Mouse (Mus musculus) MEL (cell line): Measurements from ENCODE around the gene Jade2. TPM values are rescaled to one million over a fixed set of nuclear protein-coding genes. Genes with fewer than 3 reads are reported as not detected.

ENCODE experiments used
- DNase-seq: peaks from one replicate; pipeline ENCODE4 v3.0.0; 2011; ENCODE audit warnings: low read depth, low spot score
- H3K27ac ChIP-seq: 2 replicates; pipeline ENCODE4 v1.5.1; 2012; ENCODE audit warnings: low read depth, mild to moderate bottlenecking, control low read depth, low read length, moderate library complexity; ENCODE audit not compliant: control insufficient read depth
- H3K27me3 ChIP-seq, 2 experiments: fragments of 150-350 bp in 1 of 2; sonication (generic) in 1 of 2; 2 replicates each; pipeline ENCODE4 v1.6.1; 2012; ENCODE audit warnings: low read length in 2 of 2, mild to moderate bottlenecking in 2 of 2, improper control_type of control experiment in 1 of 2, moderate library complexity in 1 of 2; ENCODE audit not compliant: insufficient read depth in 2 of 2, control insufficient read depth in 1 of 2
- H3K36me3 ChIP-seq, 2 experiments: 2 replicates each; pipeline ENCODE4 v1.6.1; 2012 to 2014; ENCODE audit warnings: low read length in 2 of 2, improper control_type of control experiment in 1 of 2, inconsistent platforms in 1 of 2, mild to moderate bottlenecking in 1 of 2; ENCODE audit not compliant: insufficient read depth in 2 of 2, control insufficient read depth in 1 of 2
- H3K4me1 ChIP-seq, 2 experiments: fragments of 150-350 bp in 1 of 2; sonication (generic) in 1 of 2; 2 replicates each; pipeline ENCODE4 v1.6.1; 2012; ENCODE audit warnings: low read length in 2 of 2, improper control_type of control experiment in 1 of 2, mild to moderate bottlenecking in 1 of 2; ENCODE audit not compliant: insufficient read depth in 2 of 2, control insufficient read depth in 1 of 2
- H3K4me3 ChIP-seq, 2 experiments: fragments of 150-350 bp in 1 of 2; sonication (generic) in 1 of 2; 2 replicates each; pipeline ENCODE4 v1.5.1; 2012; ENCODE audit warnings: low read depth in 2 of 2, low read length in 2 of 2, mild to moderate bottlenecking in 2 of 2, moderate library complexity in 2 of 2, control low read depth in 1 of 2, improper control_type of control experiment in 1 of 2; ENCODE audit not compliant: control insufficient read depth in 1 of 2, insufficient read depth in 1 of 2
- H3K79me2 ChIP-seq: 2 replicates; pipeline ENCODE4 v1.6.1; 2012; ENCODE audit warnings: mild to moderate bottlenecking, low read length, moderate library complexity; ENCODE audit not compliant: control insufficient read depth, poor library complexity, insufficient read depth
- H3K9ac ChIP-seq: 2 replicates; pipeline ENCODE4 v1.6.1; 2012; ENCODE audit warnings: low read depth, mild to moderate bottlenecking, control low read depth, low read length, moderate library complexity; ENCODE audit not compliant: control insufficient read depth, poor library complexity, severe bottlenecking
- H3K9me3 ChIP-seq: fragments of 150-350 bp; sonication (generic); replicated peaks from 2 replicates; pipeline ENCODE4 v1.6.1; 2012; ENCODE audit warnings: mild to moderate bottlenecking, low read length, improper control_type of control experiment, moderate library complexity; ENCODE audit not compliant: insufficient read depth
- BHLHE40 ChIP-seq: IDR thresholded peaks from 2 replicates; pipeline ENCODE4 v1.6.1; 2012; ENCODE audit warnings: low read depth, mild to moderate bottlenecking, inconsistent platforms, low read length, improper control_type of control experiment, borderline replicate concordance
- CHD1 ChIP-seq: IDR thresholded peaks from 2 replicates; pipeline ENCODE4 v1.6.1; 2012; ENCODE audit warnings: low read depth, mild to moderate bottlenecking, inconsistent platforms, low read length, improper control_type of control experiment
- CTCF ChIP-seq, 3 experiments: IDR thresholded peaks in 2 of 3; conservative IDR thresholded peaks in 1 of 3; 2 replicates each; pipeline ENCODE4 v1.5.1; 2011 to 2012; ENCODE audit warnings: low read length in 3 of 3, low read depth in 2 of 3, mild to moderate bottlenecking in 2 of 3, improper control_type of control experiment in 1 of 3, inconsistent platforms in 1 of 3, mixed read lengths in 1 of 3, moderate library complexity in 1 of 3; ENCODE audit not compliant: control insufficient read depth in 1 of 3, insufficient read depth in 1 of 3, poor library complexity in 1 of 3, severe bottlenecking in 1 of 3
- E2F4 ChIP-seq: IDR thresholded peaks from 2 replicates; pipeline ENCODE4 v1.6.1; 2011; ENCODE audit warnings: low read depth, low read length, improper control_type of control experiment, borderline replicate concordance
- ETS1 ChIP-seq: IDR thresholded peaks from 2 replicates; pipeline ENCODE4 v1.6.1; 2012; ENCODE audit warnings: low read depth, mild to moderate bottlenecking, inconsistent platforms, low read length, improper control_type of control experiment, moderate library complexity
- GABPA ChIP-seq: IDR thresholded peaks from 2 replicates; pipeline ENCODE4 v1.6.1; 2012; ENCODE audit warnings: low read depth, mild to moderate bottlenecking, inconsistent platforms, low read length, improper control_type of control experiment, moderate library complexity
- HCFC1 ChIP-seq: IDR thresholded peaks from 2 replicates; pipeline ENCODE4 v1.6.1; 2012; ENCODE audit warnings: low read depth, mild to moderate bottlenecking, inconsistent platforms, low read length, improper control_type of control experiment, moderate library complexity
- JUND ChIP-seq: IDR thresholded peaks from 2 replicates; pipeline ENCODE4 v1.6.1; 2011; ENCODE audit warnings: low read depth, mild to moderate bottlenecking, improper control_type of control experiment, low read length
- KAT2A ChIP-seq: conservative IDR thresholded peaks from 2 replicates; pipeline ENCODE4 v1.6.1; 2012; ENCODE audit warnings: low read depth, low read length, improper control_type of control experiment, inconsistent platforms
- MAX ChIP-seq: IDR thresholded peaks from 2 replicates; pipeline ENCODE4 v1.6.1; 2011; ENCODE audit warnings: low read length, improper control_type of control experiment
- MAZ ChIP-seq: IDR thresholded peaks from 2 replicates; pipeline ENCODE4 v1.6.1; 2012; ENCODE audit warnings: low read depth, mild to moderate bottlenecking, inconsistent platforms, low read length, improper control_type of control experiment
- MEF2A ChIP-seq: IDR thresholded peaks from 2 replicates; pipeline ENCODE4 v1.6.1; 2014; ENCODE audit warnings: low read depth, mild to moderate bottlenecking, inconsistent platforms, low read length, improper control_type of control experiment; ENCODE audit not compliant: poor library complexity, insufficient replicate concordance, severe bottlenecking; ENCODE audit errors: extremely low read depth
- MXI1 ChIP-seq: IDR thresholded peaks from 2 replicates; pipeline ENCODE4 v1.6.1; 2011; ENCODE audit warnings: mild to moderate bottlenecking, low read depth, low read length, improper control_type of control experiment
- MYC ChIP-seq: IDR thresholded peaks from 2 replicates; pipeline ENCODE4 v1.6.1; 2011; ENCODE audit warnings: low read depth, mild to moderate bottlenecking, low read length, improper control_type of control experiment, moderate library complexity
- NELFE ChIP-seq: IDR thresholded peaks from 2 replicates; pipeline ENCODE4 v1.6.1; 2011; ENCODE audit warnings: low read depth, low read length, improper control_type of control experiment
- NRF1 ChIP-seq: IDR thresholded peaks from 2 replicates; pipeline ENCODE4 v1.6.1; 2014; ENCODE audit warnings: low read depth, mild to moderate bottlenecking, inconsistent platforms, low read length, improper control_type of control experiment, moderate library complexity; ENCODE audit not compliant: poor library complexity, insufficient read depth, severe bottlenecking
- POLR2AphosphoS2 ChIP-seq: IDR thresholded peaks from 2 replicates; pipeline ENCODE4 v1.6.1; 2011; ENCODE audit warnings: low read length, improper control_type of control experiment
- POLR2AphosphoS5 ChIP-seq: IDR thresholded peaks from 2 replicates; pipeline ENCODE4 v1.6.1; 2012; ENCODE audit warnings: low read depth, borderline replicate concordance, mild to moderate bottlenecking, inconsistent platforms, low read length, moderate library complexity, mixed read lengths
- RAD21 ChIP-seq: IDR thresholded peaks from 2 replicates; pipeline ENCODE4 v1.6.1; 2011; ENCODE audit warnings: mild to moderate bottlenecking, low read depth, low read length, improper control_type of control experiment
- RCOR1 ChIP-seq: IDR thresholded peaks from 2 replicates; pipeline ENCODE4 v1.6.1; 2012; ENCODE audit warnings: low read depth, mild to moderate bottlenecking, inconsistent platforms, low read length, improper control_type of control experiment
- SIN3A ChIP-seq: IDR thresholded peaks from 2 replicates; pipeline ENCODE4 v1.6.1; 2012; ENCODE audit warnings: low read length, improper control_type of control experiment, inconsistent platforms
- TBP ChIP-seq: IDR thresholded peaks from 2 replicates; pipeline ENCODE4 v1.8.0; 2011; ENCODE audit warnings: low read depth, low read length, improper control_type of control experiment
- TCF12 ChIP-seq: IDR thresholded peaks from 2 replicates; pipeline ENCODE4 v1.6.1; 2014; ENCODE audit warnings: low read depth, mild to moderate bottlenecking, inconsistent platforms, low read length, improper control_type of control experiment, moderate library complexity
- USF1 ChIP-seq: IDR thresholded peaks from 2 replicates; pipeline ENCODE4 v1.6.1; 2014; ENCODE audit warnings: low read depth, mild to moderate bottlenecking, inconsistent platforms, low read length, improper control_type of control experiment, moderate library complexity
- ZC3H11A ChIP-seq: IDR thresholded peaks from 2 replicates; pipeline ENCODE4 v1.6.1; 2012; ENCODE audit warnings: low read depth, mild to moderate bottlenecking, inconsistent platforms, low read length, improper control_type of control experiment
- ZKSCAN1 ChIP-seq: IDR thresholded peaks from 2 replicates; pipeline ENCODE4 v1.6.1; 2012; ENCODE audit warnings: low read depth, mild to moderate bottlenecking, inconsistent platforms, low read length, improper control_type of control experiment, moderate library complexity
- ZNF384 ChIP-seq: IDR thresholded peaks from 2 replicates; pipeline ENCODE4 v1.6.1; 2012; ENCODE audit warnings: low read depth, mild to moderate bottlenecking, inconsistent platforms, low read length, improper control_type of control experiment
- polyA plus RNA-seq, 2 experiments: library from polyadenylated mRNA; stranded (reverse) in 1 of 2; unstranded in 1 of 2; fragments of >175 nt in 1 of 2; fragments of >200 nt in 1 of 2; gene quantifications; 2 replicates each; pipeline versions ENCODE4 v1.2.1 to v1.2.4; 2012; ENCODE audit warnings: low replicate concordance in 2 of 2, low read depth in 1 of 2; ENCODE audit not compliant: insufficient read length in 2 of 2, insufficient read depth in 1 of 2, missing spikeins in 1 of 2
- total RNA-seq: library from RNA; depleted of rRNA; stranded (reverse); fragments of 300-350 nt; gene quantifications from 2 replicates; pipeline ENCODE4 v1.2.3, GENCODE M21; 2012

Jade2 gene
- total and polyA plus RNA-seq, 3 experiments: 4.5 to 13.0 TPM; not detected in 1

DNA sequence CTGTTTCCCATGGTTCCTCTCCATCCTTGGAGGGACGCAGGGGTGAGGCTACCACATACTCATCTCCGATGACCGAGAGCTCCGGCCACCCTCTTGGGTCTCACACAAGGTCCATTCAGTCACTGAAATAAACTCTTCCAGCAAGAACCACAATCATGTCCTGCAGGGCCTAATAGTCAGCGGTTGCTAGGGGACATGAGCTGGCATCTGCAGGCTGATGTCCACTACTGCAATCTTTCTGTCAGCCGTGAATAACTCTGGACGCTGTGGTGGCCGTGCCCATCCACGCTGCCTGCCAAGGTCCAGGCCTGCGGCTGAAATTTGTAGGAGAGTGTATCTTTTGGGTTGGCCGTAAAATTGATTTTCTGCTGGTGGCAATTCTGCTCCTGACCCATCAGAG, 34.2 kb downstream of the Jade2 start:
- no peak for TF ChIP-seq RCOR1
- no peak for TF ChIP-seq SIN3A
- TF ChIP-seq ZNF384: no peak
- no peak for TF ChIP-seq RAD21
- TF ChIP-seq MEF2A: no peak
- no peak for TF ChIP-seq TBP
- no peak overlapping the region for H3K4me3 ChIP-seq
- H3K36me3 ChIP-seq: peaks cover 0 to 3% of the 10 kb centered on the region in 2 experiments; a peak in 2 of 4 replicates
- peaks cover 0 to 6% of the 10 kb centered on the region in 2 experiments; a peak in 2 of 4 replicates for H3K4me1 ChIP-seq
- no peaks in the 10 kb centered on the region for H3K79me2 ChIP-seq
- no peaks in the 10 kb centered on the region for H3K27me3 ChIP-seq
- DNase-seq: no peak
- H3K9ac ChIP-seq: no peak overlapping the region
- no peaks in the 10 kb centered on the region for H3K9me3 ChIP-seq
- no peak overlapping the region for H3K27ac ChIP-seq

DNA sequence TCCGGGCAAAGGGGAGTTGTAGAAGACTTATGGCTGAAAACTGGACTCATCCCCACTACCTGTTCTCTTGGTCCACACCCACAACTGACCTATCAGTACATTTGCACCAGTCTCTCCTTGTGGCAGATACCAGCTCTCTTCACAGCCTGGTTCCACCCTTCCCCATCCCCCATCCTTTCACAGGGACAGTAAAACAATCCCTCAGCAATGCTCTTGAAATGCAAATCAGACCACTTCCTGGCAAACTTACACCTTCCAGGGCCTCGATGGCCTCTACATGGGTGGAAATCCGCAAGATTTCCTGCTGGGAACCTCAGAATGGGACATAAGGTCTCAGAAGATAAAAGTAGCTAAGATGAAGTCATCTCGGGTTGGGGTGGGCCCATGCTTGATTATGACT, 34.7 kb downstream of the Jade2 start:
- no peak for DNase-seq
- Histone ChIP-seq H3K27ac (no peak overlapping the region), H3K9ac (no peak overlapping the region), H3K4me3 (no peak overlapping the region)
- no peak for TF ChIP-seq ZC3H11A
- TF ChIP-seq GABPA: no peak
- TF ChIP-seq MYC: no peak
- no peak for TF ChIP-seq JUND
- no peak for TF ChIP-seq TCF12
- no peak for TF ChIP-seq MXI1
- no peak for TF ChIP-seq HCFC1
- no peak for TF ChIP-seq ZKSCAN1
- no peak for TF ChIP-seq SIN3A
- TF ChIP-seq, all 39 proteins: peak for 0
- Histone ChIP-seq H3K27me3 (no peaks in the 10 kb centered on the region), H3K4me1 (peaks cover 0 to 6% of the 10 kb centered on the region in 2 experiments; a peak in 2 of 4 replicates), H3K79me2 (no peaks in the 10 kb centered on the region), H3K9me3 (no peaks in the 10 kb centered on the region), H3K36me3 (peaks cover 0 to 3% of the 10 kb centered on the region in 2 experiments; a peak in 2 of 4 replicates)

DNA sequence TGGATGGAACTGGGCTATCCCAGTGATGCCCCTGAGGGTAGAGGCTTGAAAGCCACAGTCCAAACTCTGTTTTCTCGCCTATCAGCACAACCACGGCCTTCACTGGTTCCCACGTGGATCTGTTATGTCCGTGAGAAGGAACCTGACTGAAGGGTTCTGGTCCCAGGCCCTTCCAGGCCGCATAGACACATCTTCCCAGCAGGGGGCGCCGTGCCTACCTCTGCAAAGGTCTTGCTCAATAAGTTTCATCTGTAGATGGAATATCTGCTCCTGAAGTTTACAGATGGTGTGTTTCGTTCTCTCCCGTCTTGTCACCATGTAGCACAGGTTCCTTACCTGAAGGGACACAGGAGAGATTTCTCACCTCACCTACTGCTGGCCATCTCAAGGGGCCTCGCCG, 36.6 kb downstream of the Jade2 start:
- no peaks in the 10 kb centered on the region for H3K27me3 ChIP-seq
- no peaks in the 10 kb centered on the region for H3K9me3 ChIP-seq
- H3K4me1 ChIP-seq: peaks cover 0 to 6% of the 10 kb centered on the region in 2 experiments; a peak in 2 of 4 replicates
- H3K36me3 ChIP-seq: peaks cover 0 to 5% of the 10 kb centered on the region in 2 experiments; a peak in 3 of 4 replicates
- H3K9ac ChIP-seq: no peak overlapping the region
- H3K27ac ChIP-seq: no peak overlapping the region
- DNase-seq: peak; percentile 86
- no peaks in the 10 kb centered on the region for H3K79me2 ChIP-seq
- no peak overlapping the region for H3K4me3 ChIP-seq
- no peak for TF ChIP-seq MAZ
- no peak for TF ChIP-seq BHLHE40
- TF ChIP-seq CTCF (IDR thresholded peaks at IDR 0.05 in 2 of 3, conservative IDR thresholded peaks at IDR 0.05 in 1 of 3; ENCODE audit: control insufficient read depth in 1 of 3, insufficient read depth in 1 of 3, low read depth in 2 of 3, low read length in 3 of 3, poor library complexity in 1 of 3, severe bottlenecking in 1 of 3): peak; percentile 95 to 98 (median 97)
- no peak for TF ChIP-seq ETS1
- no peak for TF ChIP-seq POLR2AphosphoS5
- TF ChIP-seq TBP: 0 out of 2 replicates have a peak, but pooled peaks have one; percentile 18
- TF ChIP-seq POLR2AphosphoS2: no peak
- no peak for TF ChIP-seq USF1
- TF ChIP-seq NRF1: no peak
- TF ChIP-seq KAT2A: no peak
- TF ChIP-seq CHD1: no peak
- TF ChIP-seq MXI1: no peak
- no peak for TF ChIP-seq NELFE
- TF ChIP-seq E2F4: no peak
- 0 out of 2 replicates have a peak, but pooled peaks have one; percentile 25 for TF ChIP-seq MAX
